Mouse (Mus musculus): Measurements from ENCODE around the gene Pitpna. TPM values are rescaled to one million over a fixed set of nuclear protein-coding genes. Genes with fewer than 3 reads are reported as not detected.

Pitpna gene
- polyA plus RNA-seq, 1 experiment from 2014 or later = 80.1 TPM

DNA sequence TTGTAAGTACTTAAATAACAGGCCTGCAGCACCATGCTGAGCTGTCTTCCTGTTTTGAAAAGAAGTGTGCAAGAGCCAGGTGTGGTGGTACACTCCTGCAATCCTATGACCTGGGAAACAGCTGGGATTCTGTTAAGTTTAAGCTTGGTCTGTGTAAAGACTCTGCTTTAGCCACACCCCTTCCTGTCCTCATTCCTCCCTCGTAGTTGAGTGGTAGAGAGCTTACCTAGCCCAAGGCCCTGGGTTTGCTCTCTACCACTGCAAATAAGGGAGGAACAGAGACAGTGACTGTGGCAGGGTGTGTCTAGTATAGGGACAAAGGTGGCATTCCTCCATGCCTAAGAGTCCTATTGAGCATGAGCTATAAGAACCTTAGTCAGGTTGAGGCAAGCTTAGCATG lies 17.4 kb downstream of the Pitpna start:
- whole genome bisulfite sequencing = 59% methylated on average over 1 of the region's 1 CpGs
- no peaks in the 10 kb centered on the region for H3K27me3 ChIP-seq (ENCODE audit: insufficient read depth, poor library complexity, severe bottlenecking)
- H3K4me1 ChIP-seq = peaks cover 7% of the 10 kb centered on the region; the same call in 1 of the 2 replicates
- no peak for DNase-seq (ENCODE audit: low spot score)
- no peaks in the 10 kb centered on the region for H3K9me3 ChIP-seq
- peaks cover 79% of the 10 kb centered on the region for H3K36me3 ChIP-seq
- no peak overlapping the region for H3K27ac ChIP-seq
- no peak overlapping the region for H3K4me3 ChIP-seq

DNA sequence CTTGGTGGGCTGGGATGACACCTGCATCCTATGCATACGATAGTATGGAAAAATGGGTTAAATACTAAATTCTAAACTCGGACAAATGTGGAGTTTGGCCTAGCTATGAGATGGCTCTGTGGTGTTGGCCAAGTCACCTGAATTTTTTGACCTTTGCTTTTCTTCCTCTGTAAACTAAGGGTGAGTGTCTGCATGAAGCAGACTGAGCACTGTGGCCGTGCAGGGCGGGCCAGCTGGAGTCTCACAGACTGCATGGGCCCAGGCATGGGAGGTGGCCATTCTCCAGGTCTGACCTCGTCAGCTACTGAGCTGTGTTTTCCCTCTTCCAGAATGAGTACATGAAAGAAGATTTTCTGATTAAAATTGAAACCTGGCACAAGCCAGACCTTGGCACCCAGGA lies 20.9 kb downstream of the Pitpna start:
- H3K36me3 ChIP-seq = peaks cover 72% of the 10 kb centered on the region
- 89% methylated on average over 5 of the region's 5 CpGs for WGBS

DNA sequence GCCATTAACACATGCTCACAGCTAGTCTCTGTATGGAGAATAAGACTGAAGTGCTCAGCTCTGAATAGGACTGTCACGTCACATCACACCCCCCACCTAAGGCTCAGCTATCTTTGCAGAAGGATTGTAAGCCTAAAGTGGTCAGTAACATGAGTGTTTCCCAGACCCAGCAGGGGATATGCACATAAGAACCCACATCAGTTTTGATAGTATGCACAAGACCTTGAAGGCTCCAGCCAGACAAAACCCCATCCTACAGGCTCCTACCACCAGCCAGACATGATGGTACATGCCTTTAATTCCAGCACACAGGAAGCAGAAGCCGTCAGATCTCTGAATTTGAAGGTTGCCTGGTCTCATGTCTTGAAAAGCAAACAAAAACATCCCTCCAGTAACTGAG lies 22.1 kb downstream of the Pitpna start:
- Histone ChIP-seq H3K9me3 (no peaks in the 10 kb centered on the region), H3K36me3 (peaks cover 79% of the 10 kb centered on the region), H3K4me1 (peaks cover 7% of the 10 kb centered on the region; the same call in 1 of the 2 replicates), H3K27me3 (ENCODE audit: insufficient read depth, poor library complexity, severe bottlenecking) (no peaks in the 10 kb centered on the region), H3K27ac (no peak overlapping the region), H3K4me3 (no peak overlapping the region)
- DNase-seq (ENCODE audit: low spot score) = no peak
- WGBS = 77% methylated on average over 2 of the region's 2 CpGs

More for the DNA sequence above, 20.9 kb downstream of the Pitpna start:
- H3K9me3 ChIP-seq = no peaks in the 10 kb centered on the region
- H3K27ac ChIP-seq = no peak overlapping the region
- H3K4me1 ChIP-seq = peaks cover 7% of the 10 kb centered on the region; the same call in 1 of the 2 replicates
- no peak for DNase-seq (ENCODE audit: low spot score)
- H3K4me3 ChIP-seq = no peak overlapping the region
- H3K27me3 ChIP-seq (ENCODE audit: insufficient read depth, poor library complexity, severe bottlenecking) = no peaks in the 10 kb centered on the region

DNA sequence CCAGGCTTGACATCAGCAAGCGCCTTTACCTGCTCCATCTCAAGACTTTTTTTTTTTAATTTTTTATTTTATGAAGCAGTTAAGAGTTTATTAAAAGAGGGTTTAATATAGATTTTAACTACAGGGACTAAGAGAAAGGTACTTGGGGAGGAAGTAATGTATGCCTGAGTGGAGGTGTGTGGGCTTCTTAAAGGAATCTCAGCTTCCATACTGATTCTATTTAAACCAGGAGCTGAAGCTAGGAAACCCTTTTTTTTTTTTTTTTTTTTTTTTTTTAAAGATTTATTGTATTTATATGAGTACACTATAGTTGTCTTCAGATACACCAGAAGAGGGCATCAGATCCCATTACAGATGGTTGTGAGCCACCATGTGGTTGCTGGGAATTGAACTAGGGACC lies 26.9 kb downstream of the Pitpna start:
- 97% methylated on average over 1 of the region's 1 CpGs for WGBS
- Histone ChIP-seq H3K27ac (no peak overlapping the region), H3K9me3 (no peaks in the 10 kb centered on the region), H3K36me3 (peaks cover 82% of the 10 kb centered on the region), H3K4me3 (no peak overlapping the region), H3K4me1 (0 out of 2 replicates have a peak, but pooled peaks cover 3% of the 10 kb centered on the region), H3K27me3 (ENCODE audit: insufficient read depth, poor library complexity, severe bottlenecking) (no peaks in the 10 kb centered on the region)
- DNase-seq (ENCODE audit: low spot score) = no peak

DNA sequence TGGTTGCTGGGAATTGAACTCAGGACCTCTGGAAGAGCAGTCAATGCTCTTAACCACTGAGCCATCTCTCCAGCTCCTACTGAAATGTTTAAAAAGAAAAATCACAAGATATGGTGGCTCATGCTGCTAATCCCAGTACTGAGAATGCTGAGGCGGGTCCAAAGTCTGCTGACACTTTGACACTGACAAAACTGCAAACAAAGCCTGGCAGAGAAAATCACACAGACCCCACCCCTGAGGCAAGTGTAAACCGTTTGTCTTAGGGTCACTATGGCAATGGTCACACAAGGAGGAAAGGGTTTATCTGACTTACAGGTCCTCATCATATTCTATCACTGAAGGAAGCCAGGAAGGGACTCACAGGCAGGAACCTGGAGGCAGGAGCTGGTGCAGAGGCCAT lies 27.7 kb downstream of the Pitpna start:
- Histone ChIP-seq H3K4me1 (no peaks in the 10 kb centered on the region), H3K4me3 (no peak overlapping the region), H3K9me3 (no peaks in the 10 kb centered on the region), H3K27ac (no peak overlapping the region), H3K36me3 (peaks cover 82% of the 10 kb centered on the region), H3K27me3 (ENCODE audit: insufficient read depth, poor library complexity, severe bottlenecking) (no peaks in the 10 kb centered on the region)
- 85% methylated on average over 2 of the region's 2 CpGs for WGBS
- DNase-seq (ENCODE audit: low spot score) = no peak

DNA sequence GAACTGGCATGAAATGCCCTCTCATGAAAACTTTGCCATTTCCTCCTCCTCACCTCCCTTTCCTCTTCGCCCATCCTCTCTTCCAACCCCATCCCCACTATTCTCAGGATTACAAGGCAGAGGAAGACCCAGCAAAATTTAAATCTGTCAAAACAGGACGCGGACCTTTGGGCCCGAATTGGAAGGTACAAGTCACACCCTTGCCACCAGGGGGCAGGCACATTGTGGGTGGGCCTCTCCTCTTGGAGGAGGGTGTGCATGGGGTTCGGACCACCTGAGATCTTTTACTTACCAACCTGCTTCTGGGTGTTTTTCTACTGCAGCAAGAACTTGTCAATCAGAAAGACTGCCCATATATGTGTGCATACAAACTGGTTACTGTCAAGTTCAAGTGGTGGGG lies 31.2 kb downstream of the Pitpna start:
- 76% methylated on average over 5 of the region's 5 CpGs for WGBS
- no peak overlapping the region for H3K4me3 ChIP-seq
- no peaks in the 10 kb centered on the region for H3K9me3 ChIP-seq
- no peaks in the 10 kb centered on the region for H3K27me3 ChIP-seq (ENCODE audit: insufficient read depth, poor library complexity, severe bottlenecking)
- peaks cover 68% of the 10 kb centered on the region for H3K36me3 ChIP-seq
- no peak for DNase-seq (ENCODE audit: low spot score)
- peaks cover 24% of the 10 kb centered on the region for H3K4me1 ChIP-seq
- no peak overlapping the region for H3K27ac ChIP-seq

DNA sequence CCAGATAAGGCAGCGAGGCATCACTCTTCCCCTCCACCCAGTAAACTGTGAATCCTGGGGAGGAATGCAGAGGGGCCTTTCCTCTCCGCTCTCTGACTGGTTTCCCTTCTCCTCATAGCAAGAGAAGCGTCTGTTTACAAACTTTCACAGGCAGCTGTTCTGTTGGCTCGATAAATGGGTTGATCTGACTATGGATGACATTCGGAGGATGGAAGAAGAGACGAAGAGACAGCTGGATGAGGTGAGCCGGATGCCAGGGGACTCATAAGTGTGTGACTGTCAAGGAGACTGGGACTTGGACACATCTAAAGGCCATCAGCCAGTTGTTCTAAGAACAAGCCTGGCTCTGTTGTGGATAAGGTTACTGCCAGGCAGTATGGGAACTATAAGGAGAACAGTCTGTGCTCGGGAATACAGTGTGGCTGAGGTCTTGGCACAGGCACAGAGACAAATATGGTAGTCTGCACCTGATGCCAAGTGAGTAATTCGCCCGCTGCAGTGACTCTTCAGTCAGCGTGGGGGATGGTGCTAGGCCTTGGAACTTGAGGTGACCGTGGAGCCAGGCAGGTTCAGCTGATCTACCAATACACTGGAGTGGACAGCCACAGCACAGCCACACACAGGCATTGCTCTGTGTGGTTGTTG lies 32.4 kb downstream of the Pitpna start:
- Histone ChIP-seq H3K4me1 (peaks cover 29% of the 10 kb centered on the region), H3K27me3 (ENCODE audit: insufficient read depth, poor library complexity, severe bottlenecking) (no peaks in the 10 kb centered on the region), H3K27ac (no peak overlapping the region), H3K9me3 (no peaks in the 10 kb centered on the region), H3K36me3 (peaks cover 64% of the 10 kb centered on the region), H3K4me3 (no peak overlapping the region)
- no peak for DNase-seq (ENCODE audit: low spot score)
- 88% methylated on average over 12 of the region's 12 CpGs for WGBS

DNA sequence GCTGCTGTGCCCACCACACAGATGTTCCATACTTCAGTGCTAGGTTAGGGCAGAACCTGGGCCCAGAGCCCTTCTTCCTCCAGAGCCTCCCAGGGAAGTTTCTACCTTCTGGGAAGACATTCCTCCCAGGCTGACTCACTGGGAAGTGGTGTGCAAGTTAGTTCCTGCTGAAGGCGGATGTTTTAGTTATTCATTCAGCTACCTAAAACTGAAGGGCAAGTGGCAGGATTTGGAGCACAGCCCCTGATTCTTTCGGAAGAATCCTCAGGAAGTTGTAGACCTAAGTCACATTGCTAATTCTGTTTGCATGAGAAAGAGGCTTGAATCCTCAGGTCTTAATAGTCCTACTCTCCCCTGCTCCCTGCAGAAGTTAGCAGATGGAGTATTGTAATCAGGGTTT lies 33.5 kb downstream of the Pitpna start:
- peak overlapping the region; percentile 9; the same call in 1 of the 2 replicates for H3K27ac ChIP-seq
- H3K9me3 ChIP-seq = no peaks in the 10 kb centered on the region
- WGBS = 82% methylated on average over 2 of the region's 2 CpGs
- H3K27me3 ChIP-seq (ENCODE audit: insufficient read depth, poor library complexity, severe bottlenecking) = no peaks in the 10 kb centered on the region
- peaks cover 29% of the 10 kb centered on the region for H3K4me1 ChIP-seq
- no peak for DNase-seq (ENCODE audit: low spot score)
- H3K4me3 ChIP-seq = no peak overlapping the region
- H3K36me3 ChIP-seq = peaks cover 66% of the 10 kb centered on the region

DNA sequence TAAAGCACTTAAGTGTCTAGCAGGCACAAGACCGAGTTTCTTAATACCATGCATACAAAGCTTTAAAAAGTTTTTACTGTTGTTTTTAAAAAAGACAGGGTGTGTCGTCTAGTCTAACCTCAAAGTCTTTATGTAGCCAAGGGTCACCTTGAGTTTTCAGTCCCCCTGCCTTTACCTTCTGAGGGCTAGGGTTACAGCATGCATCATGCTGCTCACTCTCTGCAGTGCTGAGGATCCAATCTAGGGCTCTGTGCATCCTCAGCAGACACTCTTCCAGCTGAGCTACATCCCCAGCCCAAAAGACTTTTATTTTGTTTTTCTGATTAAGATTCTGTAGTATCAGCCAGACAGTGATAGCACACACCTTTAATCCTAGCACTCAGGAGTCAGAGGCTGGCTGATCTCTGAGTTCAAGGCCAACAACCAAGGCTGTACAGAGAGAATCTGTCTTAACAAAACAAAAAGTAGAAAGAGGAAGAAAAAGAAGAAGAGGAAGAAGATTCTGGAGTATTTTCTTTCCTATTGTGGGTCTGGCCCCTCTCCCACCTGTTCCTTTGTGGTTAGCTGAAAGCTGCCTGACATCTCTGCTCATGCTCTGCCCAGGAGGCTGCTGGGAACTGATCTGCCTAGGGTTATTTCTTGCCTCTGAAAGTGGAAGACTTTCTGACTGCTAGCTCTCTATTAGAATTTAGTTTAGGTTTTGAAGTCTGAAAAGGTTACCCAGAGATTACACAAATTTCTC lies 34.9 kb downstream of the Pitpna start:
- no peak for DNase-seq (ENCODE audit: low spot score)
- WGBS = 66% methylated on average over 2 of the region's 2 CpGs
- peaks cover 67% of the 10 kb centered on the region for H3K36me3 ChIP-seq
- H3K27ac ChIP-seq = peak overlapping the region; percentile 84
- no peaks in the 10 kb centered on the region for H3K9me3 ChIP-seq
- H3K27me3 ChIP-seq (ENCODE audit: insufficient read depth, poor library complexity, severe bottlenecking) = no peaks in the 10 kb centered on the region
- peaks cover 29% of the 10 kb centered on the region for H3K4me1 ChIP-seq
- no peak overlapping the region for H3K4me3 ChIP-seq

DNA sequence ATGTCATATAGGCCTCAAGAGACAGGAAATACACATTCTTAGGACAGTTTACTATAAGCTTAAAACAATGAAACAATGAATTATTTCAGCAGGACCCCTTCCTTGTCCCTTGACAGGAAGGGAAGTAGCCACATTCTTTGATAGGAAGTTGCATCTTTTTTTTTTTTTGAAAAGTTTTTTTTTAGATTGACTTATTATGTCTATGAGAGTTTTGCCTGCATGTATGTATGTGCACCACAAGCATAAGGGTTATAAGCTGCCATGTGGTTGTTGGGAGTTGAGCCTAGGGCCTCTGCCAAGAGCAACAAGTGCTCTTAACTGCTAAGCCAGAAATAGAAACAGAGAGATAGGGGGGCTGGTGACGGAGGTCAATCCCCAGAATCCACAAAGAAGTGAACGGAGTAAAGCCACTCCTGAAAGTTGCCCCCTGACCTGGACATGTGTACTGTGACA lies 36.2 kb downstream of the Pitpna start:
- H3K9me3 ChIP-seq = no peaks in the 10 kb centered on the region
- peak overlapping the region; percentile 22; the same call in 1 of the 2 replicates for H3K4me3 ChIP-seq
- DNase-seq (ENCODE audit: low spot score) = no peak
- WGBS = 8% methylated on average over 2 of the region's 2 CpGs
- peaks cover 65% of the 10 kb centered on the region for H3K36me3 ChIP-seq
- H3K4me1 ChIP-seq = peaks cover 29% of the 10 kb centered on the region
- H3K27me3 ChIP-seq (ENCODE audit: insufficient read depth, poor library complexity, severe bottlenecking) = no peaks in the 10 kb centered on the region
- H3K27ac ChIP-seq = peak overlapping the region; percentile 84

DNA sequence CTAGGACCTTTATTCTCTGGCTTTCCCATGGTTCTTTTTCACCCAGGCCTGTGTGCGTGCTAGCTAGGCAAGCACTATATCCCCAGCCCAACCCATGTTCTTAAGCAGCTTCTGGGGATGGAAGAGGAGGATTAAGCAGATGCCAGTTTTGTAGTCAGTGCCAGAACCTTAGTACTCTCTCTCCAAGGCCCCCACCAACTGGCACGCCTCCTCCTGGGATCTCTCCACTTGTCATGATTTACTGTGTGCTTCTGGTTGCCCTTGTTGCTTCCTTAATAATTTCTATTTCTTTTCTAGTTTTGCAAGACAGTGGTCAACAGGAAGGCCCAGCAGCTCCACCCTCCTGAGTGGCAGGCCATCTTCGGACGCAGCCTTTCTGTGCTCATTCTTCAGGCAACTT lies 37.9 kb downstream of the Pitpna start:
- peaks cover 39% of the 10 kb centered on the region for H3K4me1 ChIP-seq
- WGBS = 93% methylated on average over 4 of the region's 4 CpGs
- 0 out of 2 replicates have a peak overlapping the region, but pooled peaks have one; percentile 47 for H3K27ac ChIP-seq
- peaks cover 49% of the 10 kb centered on the region for H3K36me3 ChIP-seq
- H3K27me3 ChIP-seq (ENCODE audit: insufficient read depth, poor library complexity, severe bottlenecking) = no peaks in the 10 kb centered on the region
- no peak for DNase-seq (ENCODE audit: low spot score)
- no peak overlapping the region for H3K4me3 ChIP-seq
- H3K9me3 ChIP-seq = no peaks in the 10 kb centered on the region

DNA sequence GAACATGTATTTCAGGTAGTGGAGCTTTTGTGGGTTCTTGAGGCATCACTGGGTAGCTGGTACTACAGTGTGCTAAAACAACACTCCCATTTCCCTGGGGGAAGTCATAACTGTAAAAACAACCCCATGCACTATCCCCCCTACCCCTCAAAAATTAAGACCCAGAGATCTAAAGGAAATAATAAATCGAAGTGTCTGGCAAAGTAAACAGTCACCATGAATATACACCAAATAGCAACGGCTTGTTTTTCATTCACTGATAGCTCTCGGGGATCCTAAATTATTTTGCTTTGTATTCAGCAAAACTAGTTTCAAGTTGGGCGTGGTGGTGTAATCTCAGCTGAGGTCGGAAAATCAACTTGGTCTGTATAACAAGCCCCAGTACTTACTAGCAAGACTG lies 42.2 kb downstream of the Pitpna start:
- Histone ChIP-seq H3K4me3 (peak overlapping the region; percentile 67), H3K27me3 (ENCODE audit: insufficient read depth, poor library complexity, severe bottlenecking) (no peaks in the 10 kb centered on the region), H3K9me3 (no peaks in the 10 kb centered on the region), H3K27ac (peak overlapping the region; percentile 88), H3K4me1 (peaks cover 30% of the 10 kb centered on the region), H3K36me3 (peaks cover 44% of the 10 kb centered on the region)
- DNase-seq (ENCODE audit: low spot score) = no peak
- WGBS = 15% methylated on average over 5 of the region's 5 CpGs

DNA sequence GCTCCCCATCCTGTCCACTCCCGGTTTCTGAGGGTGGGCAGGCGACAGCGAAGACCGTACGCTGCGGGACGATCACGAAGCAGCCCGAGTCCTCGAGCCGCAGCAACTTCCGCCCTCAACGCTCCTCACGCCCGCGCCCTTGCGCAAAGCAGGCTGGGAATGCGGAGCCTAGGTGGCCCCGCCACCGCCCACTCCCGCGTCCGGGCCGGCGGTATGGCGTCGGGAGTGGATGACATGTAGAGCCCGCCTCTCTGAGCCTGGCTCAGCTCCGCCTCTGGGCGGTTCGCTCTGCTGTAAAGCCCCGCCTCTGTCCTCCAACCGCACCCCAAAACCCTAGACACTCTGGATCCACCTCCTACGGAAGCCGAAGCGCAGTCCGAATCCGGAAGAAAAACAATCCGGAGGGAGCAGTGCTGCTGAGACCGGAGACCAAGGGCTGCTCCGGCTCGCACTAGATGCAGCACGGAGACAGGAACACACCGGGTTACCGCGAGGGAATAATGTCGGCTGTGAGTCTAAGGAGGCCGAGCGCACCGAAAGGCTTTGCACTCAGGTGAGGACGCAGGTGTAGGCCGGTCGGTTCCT lies 42.8 kb downstream of the Pitpna start, which contains the start of gene Inpp5k:
TSS of gene Inpp5k (plus strand) at position 344 of the 585 bp plus-strand sequence.
- WGBS = under 1% methylated on average over 53 of the region's 53 CpGs
- Histone ChIP-seq H3K27ac (peak within 1 kb of the TSS; percentile 88), H3K9me3 (no peaks in the 10 kb centered on the region), H3K4me1 (peaks cover 30% of the 10 kb centered on the region), H3K36me3 (peaks cover 43% of the 10 kb centered on the region), H3K4me3 (peak within 1 kb of the TSS; percentile 67), H3K27me3 (ENCODE audit: insufficient read depth, poor library complexity, severe bottlenecking) (no peaks in the 10 kb centered on the region)
- peak; percentile 99 for DNase-seq (ENCODE audit: low spot score)
